32 mouse cellular contexts compared by ENCODE assay signal in the genomic region with DNA sequence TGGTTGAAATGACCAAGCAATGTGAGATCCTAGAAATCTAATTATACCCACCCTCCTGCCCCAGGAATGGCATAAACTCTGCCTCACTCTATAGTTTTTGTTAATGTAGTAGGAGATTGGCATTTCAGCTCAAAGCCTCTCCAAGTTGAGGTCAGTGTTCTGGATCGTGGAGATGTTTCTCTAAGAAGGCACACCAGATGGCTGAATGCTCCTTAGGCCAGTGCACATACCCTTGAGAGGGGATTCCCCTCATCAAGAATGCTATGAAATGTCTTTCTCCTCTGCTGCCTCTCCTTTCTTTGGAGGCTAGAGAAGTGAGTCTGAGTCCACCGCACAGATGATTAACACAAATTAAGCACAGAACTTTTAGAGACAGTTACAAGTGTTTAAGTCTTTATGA.
"Had no signal": no experiment of that assay in that cellular context is flagged by ENCODE, and none has a peak within 500 bp of the region (broad histone marks: within the 10 kb centered on the region; RNA-seq: fewer than 3 reads in every experiment).

No protein-coding gene starts in this region.

- H3K27me3 ChIP-seq: limb, embryonic 12.5 days; limb, embryonic 13.5 days; limb, embryonic 15.5 days; liver, embryonic 12.5 days; liver, embryonic 13.5 days; liver, embryonic 15.5 days; lung, embryonic 15.5 days; megakaryocyte, embryonic 14.5 days; midbrain, embryonic 12.5 days; midbrain, embryonic 13.5 days; midbrain, embryonic 15.5 days; neural tube, embryonic 12.5 days had no signal

- H3K4me1 ChIP-seq: limb, embryonic 10.5 days; limb, embryonic 12.5 days; limb, embryonic 13.5 days; limb, embryonic 15.5 days; liver, embryonic 12.5 days; liver, embryonic 13.5 days; liver, embryonic 15.5 days; lung, embryonic 15.5 days; megakaryocyte, embryonic 14.5 days; midbrain, embryonic 10.5 days; midbrain, embryonic 12.5 days; midbrain, embryonic 13.5 days; midbrain, embryonic 15.5 days; neural tube, embryonic 12.5 days had no signal

- H3K9me3 ChIP-seq: limb, embryonic 10.5 days; limb, embryonic 12.5 days; limb, embryonic 15.5 days; liver, embryonic 13.5 days; liver, embryonic 15.5 days; lung, embryonic 15.5 days; midbrain, embryonic 10.5 days; midbrain, embryonic 12.5 days; midbrain, embryonic 13.5 days; midbrain, embryonic 15.5 days; neural tube, embryonic 12.5 days had no signal

- H3K4me3 ChIP-seq: limb, embryonic 10.5 days; limb, embryonic 12.5 days; limb, embryonic 13.5 days; limb, embryonic 15.5 days; liver, embryonic 12.5 days; liver, embryonic 13.5 days; liver, embryonic 15.5 days; lung, embryonic 15.5 days; megakaryocyte, embryonic 14.5 days; midbrain, embryonic 10.5 days; midbrain, embryonic 12.5 days; midbrain, embryonic 13.5 days; midbrain, embryonic 15.5 days; myocyte; neural tube, embryonic 12.5 days had no signal

- H3K4me2 ChIP-seq: limb, embryonic 12.5 days; limb, embryonic 13.5 days; limb, embryonic 15.5 days; liver, embryonic 11.5 days; liver, embryonic 12.5 days; liver, embryonic 13.5 days; liver, embryonic 15.5 days; lung, embryonic 14.5 days; lung, embryonic 15.5 days; midbrain, embryonic 11.5 days; midbrain, embryonic 12.5 days; midbrain, embryonic 13.5 days; midbrain, embryonic 15.5 days; neural tube, embryonic 12.5 days had no signal

- H3K9ac ChIP-seq: limb, embryonic 12.5 days; limb, embryonic 13.5 days; limb, embryonic 15.5 days; liver, embryonic 12.5 days; liver, embryonic 13.5 days; liver, embryonic 14.5 days; liver, embryonic 15.5 days; liver, postnatal 0 days; lung, embryonic 14.5 days; lung, embryonic 15.5 days; midbrain, embryonic 12.5 days; midbrain, embryonic 13.5 days; midbrain, embryonic 15.5 days; neural tube, embryonic 12.5 days had no signal

- ATAC-seq: liver, embryonic 12.5 days; liver, postnatal 0 days; lung, postnatal 0 days; midbrain, embryonic 13.5 days; midbrain, embryonic 15.5 days; midbrain, embryonic 16.5 days had no signal

- H3K27ac ChIP-seq: limb, embryonic 10.5 days; limb, embryonic 12.5 days; limb, embryonic 13.5 days; limb, embryonic 15.5 days; liver, embryonic 12.5 days; liver, embryonic 13.5 days; liver, embryonic 14.5 days; liver, embryonic 15.5 days; lung, embryonic 15.5 days; macrophage; midbrain, embryonic 10.5 days; midbrain, embryonic 12.5 days; midbrain, embryonic 13.5 days; midbrain, embryonic 15.5 days; neural tube, embryonic 12.5 days had no signal

- DNase-seq: left cerebral cortex, postnatal 4 days; liver; liver, embryonic 13.5 days; liver, postnatal 0 days; lung, adult 18-20 months; lung, adult 2 months; lung, embryonic 14.5 days; lung, postnatal 10 days; lung, postnatal 14 days; lung, postnatal 36 days; lung, postnatal 4 days; midbrain, embryonic 14.5 days had no signal

- H3K36me3 ChIP-seq: limb, embryonic 10.5 days; limb, embryonic 12.5 days; limb, embryonic 13.5 days; limb, embryonic 15.5 days; liver, embryonic 12.5 days; liver, embryonic 13.5 days; liver, embryonic 15.5 days; lung, embryonic 15.5 days; midbrain, embryonic 10.5 days; midbrain, embryonic 12.5 days; midbrain, embryonic 13.5 days; midbrain, embryonic 15.5 days; neural tube, embryonic 12.5 days had no signal
